Mouse (Mus musculus): ENCODE data around the gene Dffa.
"Not testable (repeated sequence)": the region's sequence is repeated elsewhere in the genome, so short reads cannot be mapped to it uniquely, and the experiment has no call there.

The Dffa gene

GRCm38 (mm10) chr4:149148084-149148483, 44.1 kb downstream of the Dffa start:
- no peak for DNase-seq (ENCODE audit: low spot score)

GRCm38 (mm10) chr4:149149196-149149595, 45.2 kb downstream of the Dffa start:
- DNase-seq (ENCODE audit: low spot score): no peak

- DNase-seq (ENCODE audit: low spot score): peak; percentile 46
Observed at GRCm38 (mm10) chr4:149149611-149150010, 45.7 kb downstream of the Dffa start.

- no peak for DNase-seq (ENCODE audit: low spot score)
Observed at GRCm38 (mm10) chr4:149150256-149150655, 46.3 kb downstream of the Dffa start.

- DNase-seq (ENCODE audit: low spot score): no peak
Observed at GRCm38 (mm10) chr4:149150721-149151120, 46.8 kb downstream of the Dffa start.

GRCm38 (mm10) chr4:149154859-149155258, 50.9 kb downstream of the Dffa start:
- DNase-seq (ENCODE audit: low spot score): no peak

- no peak for DNase-seq (ENCODE audit: low spot score)
Observed at GRCm38 (mm10) chr4:149155711-149156110, 51.8 kb downstream of the Dffa start.

- DNase-seq (ENCODE audit: low spot score): no peak
Observed at GRCm38 (mm10) chr4:149157415-149157973, 53.5 kb downstream of the Dffa start.

GRCm38 (mm10) chr4:149159203-149159602, 55.3 kb downstream of the Dffa start:
- DNase-seq (ENCODE audit: low spot score): no peak

GRCm38 (mm10) chr4:149159891-149160290, 55.9 kb downstream of the Dffa start:
- no peak for DNase-seq (ENCODE audit: low spot score)

GRCm38 (mm10) chr4:149161166-149161565, 57.2 kb downstream of the Dffa start:
- no peak for DNase-seq (ENCODE audit: low spot score)

- no peak for DNase-seq (ENCODE audit: low spot score)
Observed at GRCm38 (mm10) chr4:149163196-149163595, 59.2 kb downstream of the Dffa start.

- DNase-seq (ENCODE audit: low spot score): no peak
Observed at GRCm38 (mm10) chr4:149164150-149164549, 60.2 kb downstream of the Dffa start.

- DNase-seq (ENCODE audit: low spot score): peak; percentile 96
Observed at GRCm38 (mm10) chr4:149166215-149166946, 62.4 kb downstream of the Dffa start, which contains the start of gene Pgd. Gene Pgd (minus strand): TSS chr4:149166771.

- peak; percentile 53 for DNase-seq (ENCODE audit: low spot score)
Observed at GRCm38 (mm10) chr4:149166957-149167611, 63.1 kb downstream of the Dffa start.

GRCm38 (mm10) chr4:149168016-149168415, 64.1 kb downstream of the Dffa start:
- DNase-seq (ENCODE audit: low spot score): no peak

GRCm38 (mm10) chr4:149169926-149170325, 66.0 kb downstream of the Dffa start:
- DNase-seq (ENCODE audit: low spot score): not testable (repeated sequence)
